Mouse (Mus musculus): ENCODE data around the gene Mbd3.
"Not testable (repeated sequence)": the region's sequence is repeated elsewhere in the genome, so short reads cannot be mapped to it uniquely, and the experiment has no call there.

The Mbd3 gene

GRCm38 (mm10) chr10:80369995-80370747 is 29.2 kb downstream of the Mbd3 start:
- no peak for DNase-seq (ENCODE audit: low spot score)

- no peak for DNase-seq (ENCODE audit: low spot score)
Observed at GRCm38 (mm10) chr10:80368392-80368791, 31.0 kb downstream of the Mbd3 start.

GRCm38 (mm10) chr10:80367954-80368353 is 31.4 kb downstream of the Mbd3 start:
- no peak for DNase-seq (ENCODE audit: low spot score)

GRCm38 (mm10) chr10:80365736-80366135 is 33.6 kb downstream of the Mbd3 start:
- no peak for DNase-seq (ENCODE audit: low spot score)

GRCm38 (mm10) chr10:80363734-80364133 is 35.6 kb downstream of the Mbd3 start:
- DNase-seq (ENCODE audit: low spot score): no peak

- no peak for DNase-seq (ENCODE audit: low spot score)
Observed at GRCm38 (mm10) chr10:80357994-80358639, 41.2 kb downstream of the Mbd3 start.

- no peak for DNase-seq (ENCODE audit: low spot score)
Observed at GRCm38 (mm10) chr10:80357336-80357735, 42.0 kb downstream of the Mbd3 start.

- DNase-seq (ENCODE audit: low spot score): no peak
Observed at GRCm38 (mm10) chr10:80356737-80357136, 42.6 kb downstream of the Mbd3 start.

GRCm38 (mm10) chr10:80356001-80356682 is 43.2 kb downstream of the Mbd3 start, which contains the start of gene Plk5:
TSS of gene Plk5 (plus strand) at chr10:80356459.
- no peak for DNase-seq (ENCODE audit: low spot score)

GRCm38 (mm10) chr10:80355431-80355830 is 43.9 kb downstream of the Mbd3 start:
- no peak for DNase-seq (ENCODE audit: low spot score)

- no peak for DNase-seq (ENCODE audit: low spot score)
Observed at GRCm38 (mm10) chr10:80352727-80353126, 46.6 kb downstream of the Mbd3 start.

- DNase-seq (ENCODE audit: low spot score): no peak
Observed at GRCm38 (mm10) chr10:80351896-80352295, 47.5 kb downstream of the Mbd3 start.

GRCm38 (mm10) chr10:80350292-80350691 is 49.1 kb downstream of the Mbd3 start:
- peak; percentile 84 for DNase-seq (ENCODE audit: low spot score)

- no peak for DNase-seq (ENCODE audit: low spot score)
Observed at GRCm38 (mm10) chr10:80348981-80349380, 50.4 kb downstream of the Mbd3 start.

GRCm38 (mm10) chr10:80348244-80348781 is 51.0 kb downstream of the Mbd3 start, which contains the start of gene Adamtsl5:
TSS of gene Adamtsl5 (minus strand) at chr10:80348412.
- DNase-seq (ENCODE audit: low spot score): peak; percentile 68

GRCm38 (mm10) chr10:80347514-80347967 is 51.8 kb downstream of the Mbd3 start:
- no peak for DNase-seq (ENCODE audit: low spot score)

- DNase-seq (ENCODE audit: low spot score): not testable (repeated sequence)
Observed at GRCm38 (mm10) chr10:80345929-80346328, 53.4 kb downstream of the Mbd3 start.

GRCm38 (mm10) chr10:80345122-80345521 is 54.2 kb downstream of the Mbd3 start:
- DNase-seq (ENCODE audit: low spot score): no peak

GRCm38 (mm10) chr10:80344131-80344661 is 55.2 kb downstream of the Mbd3 start:
- DNase-seq (ENCODE audit: low spot score): no peak

- no peak for DNase-seq (ENCODE audit: low spot score)
Observed at GRCm38 (mm10) chr10:80343425-80343895, 55.9 kb downstream of the Mbd3 start.

GRCm38 (mm10) chr10:80342749-80343424 is 56.5 kb downstream of the Mbd3 start:
- no peak for DNase-seq (ENCODE audit: low spot score)
